Mouse (Mus musculus) hindbrain, embryonic 10.5 days (tissue): ENCODE data around the gene Scn5a. TPM values are rescaled to one million over a fixed set of nuclear protein-coding genes. Genes with fewer than 3 reads are reported as not detected.

Experiments
- DNase-seq: peaks from one replicate; pipeline ENCODE4 v3.0.0-alpha.2; 2017; ENCODE audit warnings: low spot score
- H3K27ac ChIP-seq: fragments of 300-500 bp; sonication (generic); 2 replicates; pipeline ENCODE4 v1.5.1; 2016; ENCODE audit warnings: mild to moderate bottlenecking, moderate library complexity
- H3K27me3 ChIP-seq: fragments of 300-500 bp; sonication (generic); 2 replicates; pipeline ENCODE4 v1.6.1; 2016; ENCODE audit warnings: mild to moderate bottlenecking; ENCODE audit not compliant: poor library complexity, insufficient read depth, severe bottlenecking
- H3K36me3 ChIP-seq: fragments of 300-500 bp; sonication (generic); 2 replicates; pipeline ENCODE4 v1.6.1; 2016; ENCODE audit warnings: mild to moderate bottlenecking, moderate library complexity
- H3K4me1 ChIP-seq: fragments of 300-500 bp; sonication (generic); replicated peaks from 2 replicates; pipeline ENCODE4 v1.6.1; 2016; ENCODE audit warnings: mild to moderate bottlenecking
- H3K4me3 ChIP-seq: fragments of 300-500 bp; sonication (generic); 2 replicates; pipeline ENCODE4 v1.5.1; 2016; ENCODE audit warnings: mild to moderate bottlenecking, moderate library complexity
- H3K9me3 ChIP-seq: fragments of 300-500 bp; sonication (generic); 2 replicates; pipeline ENCODE4 v1.6.1; 2016; ENCODE audit warnings: mild to moderate bottlenecking, moderate library complexity
- WGBS: fragments of 180-500 bp; shearing (Covaris S2); methylation state at CpG from one replicate; pipeline ENCODE4 v1.1.7; 2016; 5-methylcytosine and 5-hydroxymethylcytosine counted together
- polyA plus RNA-seq: library from polyadenylated mRNA; unstranded; fragments of >200 nt; fragmentation: Nextera tagmentation; extraction: Ambion mirVana; gene quantifications from 2 replicates; pipeline ENCODE4 v1.2.1, GENCODE M21; 2016

Gene Scn5a
- polyA plus RNA-seq, 1 experiment from 2014 or later = 0.55 TPM

- no peak overlapping the region for H3K4me3 ChIP-seq
- H3K9me3 ChIP-seq = no peaks in the 10 kb centered on the region
- H3K27me3 ChIP-seq = peaks cover 86% of the 10 kb centered on the region
- H3K4me1 ChIP-seq = peaks cover 46% of the 10 kb centered on the region
- H3K36me3 ChIP-seq = no peaks in the 10 kb centered on the region
- 78% methylated on average over 16 of the region's 16 CpGs for WGBS
- H3K27ac ChIP-seq = no peak overlapping the region
- no peak for DNase-seq
Measured at GRCm38 (mm10) chr9:119559537-119560276, 19.1 kb downstream of the Scn5a start.

- DNase-seq = peak; percentile 66
- no peak overlapping the region for H3K4me3 ChIP-seq
- 17% methylated on average over 12 of the region's 12 CpGs for WGBS
- peaks cover 72% of the 10 kb centered on the region for H3K27me3 ChIP-seq
- H3K27ac ChIP-seq = no peak overlapping the region
- H3K36me3 ChIP-seq = no peaks in the 10 kb centered on the region
- H3K4me1 ChIP-seq = peaks cover 46% of the 10 kb centered on the region
- H3K9me3 ChIP-seq = no peaks in the 10 kb centered on the region
Measured at GRCm38 (mm10) chr9:119558119-119558854, 20.5 kb downstream of the Scn5a start.

- H3K4me3 ChIP-seq = no peak overlapping the region
- H3K9me3 ChIP-seq = no peaks in the 10 kb centered on the region
- no peak for DNase-seq
- no peaks in the 10 kb centered on the region for H3K36me3 ChIP-seq
- 81% methylated on average over 3 of the region's 3 CpGs for WGBS
- no peak overlapping the region for H3K27ac ChIP-seq
- H3K4me1 ChIP-seq = peaks cover 26% of the 10 kb centered on the region
- peaks cover 62% of the 10 kb centered on the region for H3K27me3 ChIP-seq
Measured at GRCm38 (mm10) chr9:119556043-119556442, 22.8 kb downstream of the Scn5a start.

GRCm38 (mm10) chr9:119547528-119547927, 31.3 kb downstream of the Scn5a start:
- H3K4me1 ChIP-seq = peaks cover 9% of the 10 kb centered on the region
- no peak overlapping the region for H3K4me3 ChIP-seq
- H3K36me3 ChIP-seq = no peaks in the 10 kb centered on the region
- H3K27me3 ChIP-seq = peaks cover 83% of the 10 kb centered on the region
- H3K9me3 ChIP-seq = no peaks in the 10 kb centered on the region
- DNase-seq = no peak
- whole genome bisulfite sequencing = 41% methylated on average over 12 of the region's 12 CpGs
- H3K27ac ChIP-seq = no peak overlapping the region

GRCm38 (mm10) chr9:119547128-119547527, 31.7 kb downstream of the Scn5a start:
- DNase-seq = no peak
- Histone ChIP-seq H3K4me3 (no peak overlapping the region), H3K4me1 (peaks cover 9% of the 10 kb centered on the region), H3K27me3 (peaks cover 83% of the 10 kb centered on the region), H3K9me3 (no peaks in the 10 kb centered on the region), H3K27ac (no peak overlapping the region), H3K36me3 (no peaks in the 10 kb centered on the region)
- WGBS = 57% methylated on average over 8 of the region's 8 CpGs

GRCm38 (mm10) chr9:119540726-119541125, 38.1 kb downstream of the Scn5a start:
- Histone ChIP-seq H3K4me3 (no peak overlapping the region), H3K4me1 (0 out of 2 replicates have a peak, but pooled peaks cover 3% of the 10 kb centered on the region), H3K27me3 (peaks cover 95% of the 10 kb centered on the region), H3K36me3 (no peaks in the 10 kb centered on the region), H3K9me3 (no peaks in the 10 kb centered on the region), H3K27ac (no peak overlapping the region)
- WGBS = 88% methylated on average over 9 of the region's 9 CpGs
- no peak for DNase-seq

GRCm38 (mm10) chr9:119537823-119538222, 41.0 kb downstream of the Scn5a start:
- peaks cover 98% of the 10 kb centered on the region for H3K27me3 ChIP-seq
- peaks cover 12% of the 10 kb centered on the region; the same call in 1 of the 2 replicates for H3K4me1 ChIP-seq
- H3K4me3 ChIP-seq = no peak overlapping the region
- 79% methylated on average over 4 of the region's 4 CpGs for WGBS
- no peaks in the 10 kb centered on the region for H3K36me3 ChIP-seq
- H3K9me3 ChIP-seq = no peaks in the 10 kb centered on the region
- DNase-seq = no peak
- no peak overlapping the region for H3K27ac ChIP-seq

GRCm38 (mm10) chr9:119531684-119532417, 47.0 kb downstream of the Scn5a start:
- H3K36me3 ChIP-seq = no peaks in the 10 kb centered on the region
- H3K27me3 ChIP-seq = peaks cover 95% of the 10 kb centered on the region
- H3K4me1 ChIP-seq = peaks cover 17% of the 10 kb centered on the region; the same call in 1 of the 2 replicates
- DNase-seq = no peak
- WGBS = 19% methylated on average over 10 of the region's 10 CpGs
- H3K4me3 ChIP-seq = no peak overlapping the region
- no peaks in the 10 kb centered on the region for H3K9me3 ChIP-seq
- no peak overlapping the region for H3K27ac ChIP-seq

GRCm38 (mm10) chr9:119524511-119524910, 54.3 kb downstream of the Scn5a start:
- Histone ChIP-seq H3K4me1 (no peaks in the 10 kb centered on the region), H3K27ac (no peak overlapping the region), H3K4me3 (no peak overlapping the region), H3K9me3 (no peaks in the 10 kb centered on the region), H3K27me3 (peaks cover 50% of the 10 kb centered on the region), H3K36me3 (no peaks in the 10 kb centered on the region)
- no peak for DNase-seq
- 93% methylated on average over 6 of the region's 6 CpGs for WGBS

GRCm38 (mm10) chr9:119523301-119523700, 55.5 kb downstream of the Scn5a start:
- H3K27me3 ChIP-seq = peaks cover 48% of the 10 kb centered on the region

GRCm38 (mm10) chr9:119519116-119519515, 59.7 kb downstream of the Scn5a start:
- Histone ChIP-seq H3K27ac (no peak overlapping the region), H3K4me3 (no peak overlapping the region), H3K36me3 (no peaks in the 10 kb centered on the region), H3K4me1 (peaks cover 20% of the 10 kb centered on the region), H3K27me3 (peaks cover 67% of the 10 kb centered on the region), H3K9me3 (no peaks in the 10 kb centered on the region)
- WGBS = 59% methylated on average over 23 of the region's 23 CpGs
- DNase-seq = no peak

More at GRCm38 (mm10) chr9:119523301-119523700, 55.5 kb downstream of the Scn5a start:
- H3K27ac ChIP-seq = no peak overlapping the region
- WGBS = 86% methylated on average over 8 of the region's 8 CpGs
- H3K4me1 ChIP-seq = 0 out of 2 replicates have a peak, but pooled peaks cover 4% of the 10 kb centered on the region
- H3K36me3 ChIP-seq = no peaks in the 10 kb centered on the region
- H3K9me3 ChIP-seq = no peaks in the 10 kb centered on the region
- no peak for DNase-seq
- H3K4me3 ChIP-seq = no peak overlapping the region

GRCm38 (mm10) chr9:119518177-119518576, 60.6 kb downstream of the Scn5a start:
- H3K27me3 ChIP-seq = peaks cover 67% of the 10 kb centered on the region
- H3K36me3 ChIP-seq = no peaks in the 10 kb centered on the region
- H3K9me3 ChIP-seq = no peaks in the 10 kb centered on the region
- no peak overlapping the region for H3K27ac ChIP-seq
- no peak for DNase-seq
- 69% methylated on average over 8 of the region's 8 CpGs for WGBS
- H3K4me1 ChIP-seq = peaks cover 20% of the 10 kb centered on the region
- H3K4me3 ChIP-seq = no peak overlapping the region
